Mouse (Mus musculus) midbrain, embryonic 10.5 days (tissue): ENCODE measurements around the gene Pam. TPM values are rescaled to one million over a fixed set of nuclear protein-coding genes. Genes with fewer than 3 reads are reported as not detected.
A peak's percentile ranks its signal among the peaks of the same experiment; 100 is the strongest.

ENCODE experiments used
- DNase-seq: peaks from one replicate; pipeline ENCODE4 v3.0.0-alpha.2; 2017; ENCODE audit warnings: low spot score
- H3K27ac ChIP-seq: fragments of 300-500 bp; sonication (generic); replicated peaks from 2 replicates; pipeline ENCODE4 v1.5.1; 2016; ENCODE audit warnings: mild to moderate bottlenecking
- H3K27me3 ChIP-seq: fragments of 300-500 bp; sonication (generic); 2 replicates; pipeline ENCODE4 v1.6.1; 2016; ENCODE audit warnings: low read depth, mild to moderate bottlenecking; ENCODE audit not compliant: poor library complexity, severe bottlenecking
- H3K36me3 ChIP-seq: fragments of 300-500 bp; sonication (generic); 2 replicates; pipeline ENCODE4 v1.6.1; 2016; ENCODE audit warnings: mild to moderate bottlenecking, moderate library complexity
- H3K4me1 ChIP-seq: fragments of 300-500 bp; sonication (generic); 2 replicates; pipeline ENCODE4 v1.6.1; 2016
- H3K4me3 ChIP-seq: fragments of 300-500 bp; sonication (generic); 2 replicates; pipeline ENCODE4 v1.5.1; 2016; ENCODE audit warnings: mild to moderate bottlenecking, moderate library complexity
- H3K9me3 ChIP-seq: fragments of 300-500 bp; sonication (generic); replicated peaks from 2 replicates; pipeline ENCODE4 v1.6.1; 2016; ENCODE audit warnings: mild to moderate bottlenecking
- WGBS: fragments of 180-500 bp; shearing (Covaris S2); methylation state at CpG from one replicate; pipeline ENCODE4 v1.1.7; 2016; 5-methylcytosine and 5-hydroxymethylcytosine counted together
- polyA plus RNA-seq: library from polyadenylated mRNA; unstranded; fragments of >200 nt; fragmentation: Nextera tagmentation; extraction: Ambion mirVana; gene quantifications from 2 replicates; pipeline ENCODE4 v1.2.1, GENCODE M21; 2016

Gene Pam
- polyA plus RNA-seq, 1 experiment from 2014 or later, result 18.9 TPM

- Histone ChIP-seq H3K36me3 (no peaks in the 10 kb centered on the region), H3K9me3 (no peaks in the 10 kb centered on the region), H3K4me3 (no peak overlapping the region), H3K27ac (peak overlapping the region; percentile 1; the same call in 1 of the 2 replicates), H3K4me1 (peaks cover 62% of the 10 kb centered on the region), H3K27me3 (no peaks in the 10 kb centered on the region)
- WGBS, result 77% methylated on average over 7 of the region's 7 CpGs
- DNase-seq, result no peak
Observed at GRCm38 (mm10) chr1:98049756-98050155, 45.7 kb downstream of the Pam start.

GRCm38 (mm10) chr1:98048218-98048801, 47.1 kb downstream of the Pam start:
- Histone ChIP-seq H3K9me3 (no peaks in the 10 kb centered on the region), H3K27ac (peak overlapping the region; percentile 68), H3K36me3 (no peaks in the 10 kb centered on the region), H3K4me3 (0 out of 2 replicates have a peak overlapping the region, but pooled peaks have one; percentile 27), H3K4me1 (peaks cover 53% of the 10 kb centered on the region), H3K27me3 (no peaks in the 10 kb centered on the region)
- WGBS, result 34% methylated on average over 5 of the region's 5 CpGs
- DNase-seq, result no peak

- Histone ChIP-seq H3K36me3 (no peaks in the 10 kb centered on the region), H3K27me3 (no peaks in the 10 kb centered on the region), H3K4me1 (peaks cover 60% of the 10 kb centered on the region), H3K4me3 (peak overlapping the region; percentile 27), H3K9me3 (no peaks in the 10 kb centered on the region), H3K27ac (peak overlapping the region; percentile 68)
- WGBS, result 20% methylated on average over 10 of the region's 10 CpGs
- DNase-seq, result peak; percentile 55
Observed at GRCm38 (mm10) chr1:98047284-98048217, 47.9 kb downstream of the Pam start.

- no peaks in the 10 kb centered on the region for H3K27me3 ChIP-seq
- peak overlapping the region; percentile 18; the same call in 1 of the 2 replicates for H3K27ac ChIP-seq
Observed at GRCm38 (mm10) chr1:98042425-98042824, 53.0 kb downstream of the Pam start.

GRCm38 (mm10) chr1:98038252-98038651, 57.2 kb downstream of the Pam start:
- H3K36me3 ChIP-seq, result no peaks in the 10 kb centered on the region
- peaks cover 14% of the 10 kb centered on the region for H3K4me1 ChIP-seq
- no peaks in the 10 kb centered on the region for H3K9me3 ChIP-seq
- 91% methylated on average over 3 of the region's 3 CpGs for WGBS
- no peaks in the 10 kb centered on the region for H3K27me3 ChIP-seq
- no peak overlapping the region for H3K27ac ChIP-seq
- no peak overlapping the region for H3K4me3 ChIP-seq
- no peak for DNase-seq

More at GRCm38 (mm10) chr1:98042425-98042824, 53.0 kb downstream of the Pam start:
- H3K4me1 ChIP-seq, result peaks cover 28% of the 10 kb centered on the region
- H3K4me3 ChIP-seq, result no peak overlapping the region
- WGBS, result 25% methylated on average over 2 of the region's 2 CpGs
- DNase-seq, result no peak
- H3K9me3 ChIP-seq, result no peaks in the 10 kb centered on the region
- no peaks in the 10 kb centered on the region for H3K36me3 ChIP-seq

GRCm38 (mm10) chr1:98035736-98036135, 59.7 kb downstream of the Pam start:
- 92% methylated on average over 2 of the region's 2 CpGs for WGBS

GRCm38 (mm10) chr1:98031802-98032201, 63.6 kb downstream of the Pam start:
- Histone ChIP-seq H3K4me1 (no peaks in the 10 kb centered on the region), H3K27me3 (no peaks in the 10 kb centered on the region), H3K36me3 (no peaks in the 10 kb centered on the region), H3K9me3 (no peaks in the 10 kb centered on the region), H3K27ac (no peak overlapping the region), H3K4me3 (no peak overlapping the region)
- WGBS, result 86% methylated on average over 8 of the region's 8 CpGs
- DNase-seq, result no peak

More at GRCm38 (mm10) chr1:98035736-98036135, 59.7 kb downstream of the Pam start:
- no peak for DNase-seq
- Histone ChIP-seq H3K9me3 (no peaks in the 10 kb centered on the region), H3K4me1 (no peaks in the 10 kb centered on the region), H3K27me3 (no peaks in the 10 kb centered on the region), H3K27ac (no peak overlapping the region), H3K36me3 (no peaks in the 10 kb centered on the region), H3K4me3 (no peak overlapping the region)

GRCm38 (mm10) chr1:98029025-98029424, 66.4 kb downstream of the Pam start:
- Histone ChIP-seq H3K36me3 (no peaks in the 10 kb centered on the region), H3K9me3 (no peaks in the 10 kb centered on the region), H3K27me3 (no peaks in the 10 kb centered on the region), H3K27ac (no peak overlapping the region), H3K4me1 (no peaks in the 10 kb centered on the region), H3K4me3 (no peak overlapping the region)
- WGBS, result 96% methylated on average over 5 of the region's 5 CpGs
- no peak for DNase-seq

GRCm38 (mm10) chr1:98028468-98028867, 67.0 kb downstream of the Pam start:
- H3K36me3 ChIP-seq, result no peaks in the 10 kb centered on the region
- H3K4me1 ChIP-seq, result no peaks in the 10 kb centered on the region
- no peak overlapping the region for H3K27ac ChIP-seq
- no peaks in the 10 kb centered on the region for H3K27me3 ChIP-seq
- DNase-seq, result no peak
- WGBS, result 92% methylated on average over 5 of the region's 5 CpGs
- H3K4me3 ChIP-seq, result no peak overlapping the region
- H3K9me3 ChIP-seq, result no peaks in the 10 kb centered on the region

GRCm38 (mm10) chr1:98027959-98028358, 67.5 kb downstream of the Pam start:
- Histone ChIP-seq H3K4me1 (no peaks in the 10 kb centered on the region), H3K27ac (no peak overlapping the region), H3K9me3 (no peaks in the 10 kb centered on the region), H3K36me3 (no peaks in the 10 kb centered on the region), H3K4me3 (no peak overlapping the region), H3K27me3 (no peaks in the 10 kb centered on the region)
- DNase-seq, result no peak
- WGBS, result 93% methylated on average over 4 of the region's 4 CpGs

GRCm38 (mm10) chr1:98025924-98026640, 69.4 kb downstream of the Pam start:
- Histone ChIP-seq H3K4me3 (no peak overlapping the region), H3K9me3 (no peaks in the 10 kb centered on the region), H3K4me1 (no peaks in the 10 kb centered on the region), H3K36me3 (no peaks in the 10 kb centered on the region), H3K27ac (no peak overlapping the region), H3K27me3 (no peaks in the 10 kb centered on the region)
- no peak for DNase-seq
- 89% methylated on average over 6 of the region's 6 CpGs for WGBS

GRCm38 (mm10) chr1:98023866-98024265, 71.6 kb downstream of the Pam start:
- Histone ChIP-seq H3K27me3 (no peaks in the 10 kb centered on the region), H3K4me1 (no peaks in the 10 kb centered on the region), H3K27ac (no peak overlapping the region), H3K36me3 (no peaks in the 10 kb centered on the region), H3K9me3 (no peaks in the 10 kb centered on the region), H3K4me3 (no peak overlapping the region)
- no peak for DNase-seq
- WGBS, result 84% methylated on average over 4 of the region's 4 CpGs
